Mouse (Mus musculus) testis, adult 2 months (tissue): ENCODE results near the gene Col5a1.

ENCODE experiments used
- CTCF ChIP-seq: fragments of 200-500 bp; IDR thresholded peaks from 2 replicates; pipeline ENCODE4 v1.5.1; 2012; ENCODE audit warnings: low read depth, mild to moderate bottlenecking, inconsistent platforms, low read length, moderate library complexity; ENCODE audit not compliant: control insufficient read depth, insufficient read depth, insufficient replicate concordance
- POLR2A ChIP-seq: fragments of 200-500 bp; IDR thresholded peaks from 2 replicates; pipeline ENCODE4 v1.6.1; 2012; ENCODE audit warnings: low read depth, mild to moderate bottlenecking, inconsistent platforms, low read length, moderate library complexity; ENCODE audit not compliant: control insufficient read depth

DNA sequence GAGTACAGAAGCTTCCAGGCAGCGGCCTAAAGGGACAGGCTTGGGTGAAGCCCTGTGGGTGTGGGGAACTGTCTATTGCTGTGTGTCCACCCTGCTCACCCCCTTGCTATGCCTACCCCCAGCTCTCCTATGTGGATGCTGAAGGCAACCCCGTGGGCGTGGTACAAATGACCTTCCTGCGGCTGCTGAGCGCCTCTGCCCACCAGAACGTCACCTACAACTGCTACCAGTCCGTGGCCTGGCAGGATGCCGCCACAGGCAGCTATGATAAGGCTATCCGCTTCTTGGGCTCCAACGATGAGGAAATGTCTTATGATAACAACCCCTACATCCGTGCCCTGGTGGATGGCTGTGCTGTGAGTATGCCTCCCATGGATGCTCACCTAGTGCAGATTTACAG, 146.2 kb downstream of the Col5a1 start:
- no peak for TF ChIP-seq POLR2A
- TF ChIP-seq CTCF = no peak
